Mouse (Mus musculus): ENCODE measurements at regions not wholly inside any gene's neighbourhood (a gene's known extent, or its start where the extent isn't known, plus 50 kb on each side); places are given as distances from the start of the nearest gene placed in this dataset.

DNA sequence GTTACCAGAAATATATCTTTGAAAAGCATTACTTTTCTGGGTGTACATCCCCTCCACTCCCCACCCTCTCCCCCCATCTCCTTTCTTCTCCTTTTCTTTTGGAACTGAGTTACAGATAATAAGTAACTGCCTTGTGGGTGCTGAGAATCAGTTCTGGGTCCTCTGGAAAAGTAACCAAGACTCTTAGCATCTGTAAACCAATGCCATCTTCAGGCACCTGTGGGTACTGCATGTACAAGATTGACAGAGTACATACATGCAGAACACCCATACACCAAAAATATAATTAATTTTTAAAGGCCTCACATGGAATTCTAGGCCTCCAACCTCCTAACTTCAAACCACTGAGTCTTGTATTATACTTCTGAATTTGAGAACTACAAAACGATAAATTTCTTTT, 758.4 kb downstream of the Rpia start:
- TF ChIP-seq CTCF (conservative IDR thresholded peaks at IDR 0.05; ENCODE audit: insufficient read depth, insufficient read length, low read depth, low read length) (no peak), POLR2A (IDR thresholded peaks at IDR 0.05; ENCODE audit: low read depth, low read length) (no peak)

All from kidney, adult 2 months (tissue).